Mouse (Mus musculus) midbrain, embryonic 11.5 days (tissue): ENCODE data around the gene Mef2c. TPM values are rescaled to one million over a fixed set of nuclear protein-coding genes. Genes with fewer than 3 reads are reported as not detected.

Experiments used
- ATAC-seq: fragments of 200-750 bp; cut with Nextera tagmentation; 2 replicates; pipeline ENCODE4 v1.8.0; 2017; ENCODE audit warnings: moderate TSS enrichment, moderate library complexity; ENCODE audit not compliant: low FRiP score
- DNase-seq: peaks from one replicate; pipeline ENCODE4 v3.0.0; 2015; ENCODE audit warnings: low spot score; ENCODE audit errors: missing footprints
- H3K27ac ChIP-seq: fragments of 300-500 bp; sonication (generic); 2 replicates; pipeline ENCODE4 v1.5.1; 2014; ENCODE audit warnings: low read depth, low read length
- H3K27me3 ChIP-seq: fragments of 300-500 bp; sonication (generic); 2 replicates; pipeline ENCODE4 v1.6.1; 2014; ENCODE audit warnings: mild to moderate bottlenecking, low read length, moderate library complexity, mixed read lengths; ENCODE audit not compliant: control insufficient read depth, insufficient read depth
- H3K36me3 ChIP-seq: fragments of 300-500 bp; sonication (generic); 2 replicates; pipeline ENCODE4 v1.6.1; 2014; ENCODE audit warnings: mild to moderate bottlenecking, low read length, moderate library complexity, mixed read lengths; ENCODE audit not compliant: control insufficient read depth, insufficient read depth
- H3K4me1 ChIP-seq: fragments of 300-500 bp; sonication (generic); 2 replicates; pipeline ENCODE4 v1.6.1; 2014; ENCODE audit warnings: low read length; ENCODE audit not compliant: control insufficient read depth, insufficient read depth
- H3K4me2 ChIP-seq: fragments of 300-500 bp; sonication (generic); 2 replicates; pipeline ENCODE4 v1.6.1; 2014; ENCODE audit warnings: mild to moderate bottlenecking, moderate library complexity
- H3K4me3 ChIP-seq: fragments of 300-500 bp; sonication (generic); 2 replicates; pipeline ENCODE4 v1.5.1; 2014; ENCODE audit warnings: low read depth, low read length
- H3K9ac ChIP-seq: fragments of 300-500 bp; sonication (generic); 2 replicates; pipeline ENCODE4 v1.6.1; 2014; ENCODE audit warnings: low read length
- H3K9me3 ChIP-seq: fragments of 300-500 bp; sonication (generic); 2 replicates; pipeline ENCODE4 v1.6.1; 2016; ENCODE audit warnings: low read length; ENCODE audit not compliant: control insufficient read depth
- WGBS: fragments of 180-500 bp; shearing (Covaris S2); extraction: QIAGEN DNeasy Blood & Tissue Kit; methylation state at CpG from one replicate; pipeline ENCODE4 v1.1.7; 2014; 5-methylcytosine and 5-hydroxymethylcytosine counted together
- polyA plus RNA-seq: library from polyadenylated mRNA; unstranded; fragments of >200 nt; fragmentation: Nextera tagmentation; extraction: Ambion mirVana; gene quantifications from 2 replicates; pipeline ENCODE4 v1.2.1, GENCODE M21; 2014

Mef2c gene
- polyA plus RNA-seq, 1 experiment from 2014 or later, result 11.7 TPM

DNA sequence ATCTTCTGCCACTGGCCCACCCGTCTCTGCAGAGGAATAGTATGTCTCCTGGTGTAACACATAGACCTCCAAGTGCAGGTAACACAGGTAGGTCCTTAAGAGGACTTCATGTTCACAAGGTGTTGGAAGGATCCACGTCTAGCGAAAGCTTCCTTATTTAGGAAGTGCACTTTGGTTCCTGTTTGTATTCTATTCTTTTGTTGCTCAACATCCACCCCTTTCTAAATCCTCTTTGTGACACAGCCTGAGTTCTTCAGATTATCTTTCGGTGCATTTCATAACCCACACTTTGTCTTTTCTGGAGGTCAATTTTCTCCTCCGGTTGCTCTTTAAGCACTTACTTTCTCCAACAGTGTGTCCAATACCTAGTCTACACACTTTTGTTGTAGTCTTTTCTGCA is 129.3 kb downstream of the Mef2c start:
- Histone ChIP-seq H3K27me3 (no peaks in the 10 kb centered on the region), H3K4me1 (no peaks in the 10 kb centered on the region), H3K36me3 (no peaks in the 10 kb centered on the region), H3K4me3 (no peak overlapping the region), H3K27ac (no peak overlapping the region), H3K4me2 (no peak overlapping the region), H3K9ac (no peak overlapping the region), H3K9me3 (no peaks in the 10 kb centered on the region)
- no peak for DNase-seq
- no peak for ATAC-seq
- 90% methylated on average over 5 of the region's 5 CpGs for WGBS

DNA sequence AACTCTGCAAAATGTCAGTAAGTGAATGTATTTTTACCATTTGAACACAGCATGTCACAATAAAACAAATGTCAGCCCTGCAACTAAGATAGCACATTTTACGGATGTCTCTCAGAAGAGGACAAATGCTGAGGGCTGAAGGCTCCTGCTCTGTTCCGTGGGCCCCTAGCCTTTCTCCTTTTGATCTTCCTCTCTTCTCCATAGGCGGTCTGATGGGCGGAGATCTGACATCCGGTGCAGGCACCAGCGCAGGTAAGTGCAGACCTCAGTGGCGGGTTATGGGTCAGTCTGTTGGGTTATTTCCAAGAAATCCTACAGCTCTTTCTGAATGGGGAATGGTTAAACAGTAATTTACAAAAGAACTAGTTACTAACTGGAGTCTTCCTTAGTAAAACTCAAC is 131.4 kb downstream of the Mef2c start:
- H3K4me2 ChIP-seq, result no peak overlapping the region

DNA sequence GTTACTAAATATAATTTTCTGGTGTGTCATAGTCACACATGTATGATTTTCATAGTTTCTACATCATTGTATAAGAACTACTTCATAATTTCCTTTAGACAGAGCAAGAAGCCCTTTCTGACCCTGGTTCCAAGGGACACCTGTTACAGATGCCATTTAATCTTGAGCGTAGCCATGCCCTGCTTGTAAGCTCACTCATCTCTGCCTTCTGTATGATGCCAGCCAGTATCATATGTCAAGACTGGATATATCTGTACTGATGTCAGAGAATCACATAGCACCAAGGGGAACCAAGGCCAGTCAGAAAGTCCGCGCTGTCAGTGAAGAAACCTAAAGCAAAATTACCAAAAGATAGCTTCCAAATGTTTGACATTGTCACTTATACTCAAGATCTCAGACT is 133.8 kb downstream of the Mef2c start:
- H3K4me1 ChIP-seq, result no peaks in the 10 kb centered on the region
- DNase-seq (no peak), ATAC-seq (no peak)
- H3K4me3 ChIP-seq, result no peak overlapping the region
- no peaks in the 10 kb centered on the region for H3K27me3 ChIP-seq
- H3K36me3 ChIP-seq, result no peaks in the 10 kb centered on the region
- H3K27ac ChIP-seq, result no peak overlapping the region
- no peak overlapping the region for H3K9ac ChIP-seq
- no peak overlapping the region for H3K4me2 ChIP-seq
- H3K9me3 ChIP-seq, result no peaks in the 10 kb centered on the region
- WGBS, result 96% methylated on average over 3 of the region's 3 CpGs

More for the DNA sequence above, 131.4 kb downstream of the Mef2c start:
- Histone ChIP-seq H3K27ac (no peak overlapping the region), H3K36me3 (no peaks in the 10 kb centered on the region), H3K9me3 (no peaks in the 10 kb centered on the region), H3K4me3 (no peak overlapping the region), H3K4me1 (no peaks in the 10 kb centered on the region), H3K9ac (no peak overlapping the region), H3K27me3 (no peaks in the 10 kb centered on the region)
- WGBS, result 56% methylated on average over 7 of the region's 7 CpGs
- ATAC-seq, result no peak
- DNase-seq, result no peak

DNA sequence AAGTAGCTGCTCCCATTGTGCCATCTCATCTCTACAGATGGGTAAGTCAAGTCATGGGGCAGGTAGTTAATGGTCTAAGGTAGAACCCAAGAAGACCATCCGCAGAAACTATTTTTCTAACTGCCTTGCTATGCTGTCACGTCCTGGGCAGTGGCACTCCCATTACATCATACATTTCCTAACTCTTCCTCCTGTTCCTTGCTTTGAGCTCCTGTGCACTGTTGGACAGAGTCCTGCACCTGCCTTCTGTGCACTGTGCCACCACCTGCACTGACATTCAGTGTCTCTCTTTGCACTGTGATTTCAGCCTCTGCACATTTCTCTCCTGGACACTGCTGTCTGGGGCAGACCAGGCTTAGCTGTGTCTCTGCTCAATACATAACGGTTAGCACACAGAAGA is 134.9 kb downstream of the Mef2c start:
- H3K9me3 ChIP-seq, result no peaks in the 10 kb centered on the region
- ATAC-seq (no peak), DNase-seq (no peak)
- no peak overlapping the region for H3K27ac ChIP-seq
- H3K36me3 ChIP-seq, result no peaks in the 10 kb centered on the region
- H3K4me3 ChIP-seq, result no peak overlapping the region
- H3K27me3 ChIP-seq, result no peaks in the 10 kb centered on the region
- no peak overlapping the region for H3K9ac ChIP-seq
- 87% methylated on average over 3 of the region's 3 CpGs for WGBS
- H3K4me2 ChIP-seq, result no peak overlapping the region
- no peaks in the 10 kb centered on the region for H3K4me1 ChIP-seq

DNA sequence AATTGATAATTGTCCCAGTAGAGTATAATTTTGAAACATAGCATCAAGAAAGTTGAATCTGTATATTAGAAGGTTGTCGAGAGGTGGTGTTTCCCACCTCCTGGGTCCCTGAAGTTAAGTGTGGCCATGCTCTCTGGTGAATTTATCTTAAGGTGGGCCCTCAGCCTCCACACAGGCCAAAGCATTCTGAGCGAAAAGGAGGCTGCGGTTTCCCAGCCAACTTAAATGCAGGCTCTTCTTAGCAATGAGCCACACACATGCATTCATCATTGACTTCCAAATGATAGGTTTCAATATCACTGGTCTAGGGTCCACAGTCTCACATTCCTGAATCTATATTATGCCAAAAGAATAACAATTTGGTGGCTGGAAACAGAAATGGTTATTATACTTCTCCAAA is 145.2 kb downstream of the Mef2c start:
- no peak overlapping the region for H3K27ac ChIP-seq
- no peak overlapping the region for H3K9ac ChIP-seq
- no peak overlapping the region for H3K4me3 ChIP-seq
- no peaks in the 10 kb centered on the region for H3K4me1 ChIP-seq
- H3K9me3 ChIP-seq, result no peaks in the 10 kb centered on the region
- H3K27me3 ChIP-seq, result no peaks in the 10 kb centered on the region
- no peaks in the 10 kb centered on the region for H3K36me3 ChIP-seq
- ATAC-seq, result no peak
- WGBS, result 94% methylated on average over 3 of the region's 3 CpGs
- H3K4me2 ChIP-seq, result no peak overlapping the region
- DNase-seq, result no peak

DNA sequence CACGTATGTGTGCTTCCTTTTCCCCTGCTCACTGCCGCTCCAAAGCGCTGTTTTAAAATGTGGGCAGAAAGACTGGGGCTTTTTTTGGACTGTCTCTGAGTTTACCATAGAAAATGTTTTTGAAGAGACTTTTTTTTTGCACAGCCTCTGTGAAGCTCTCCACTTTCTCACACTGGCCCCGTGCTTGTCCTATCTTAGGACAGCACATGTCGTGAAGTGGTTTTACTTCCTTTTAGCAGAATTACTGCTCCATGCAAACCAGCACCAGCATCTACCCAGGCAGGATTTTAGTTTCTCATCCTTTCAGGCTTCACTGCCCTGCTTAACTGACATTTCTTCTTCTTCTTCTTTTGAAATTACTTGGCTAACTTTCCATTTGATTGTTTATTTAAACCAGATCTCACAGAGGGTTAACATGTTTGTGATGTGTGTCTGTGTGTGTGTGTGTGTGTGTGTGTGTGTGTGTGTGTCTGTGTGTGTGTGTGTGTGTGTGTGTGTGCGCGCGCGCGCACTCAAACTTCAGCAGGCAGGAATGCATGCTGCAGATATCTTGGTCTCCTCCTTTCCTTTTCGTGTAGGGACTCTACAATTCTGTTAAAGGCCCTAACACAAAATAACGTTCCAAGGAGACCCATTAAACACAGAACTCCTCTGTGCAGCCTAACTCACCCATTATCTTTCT is 146.1 kb downstream of the Mef2c start:
- Histone ChIP-seq H3K27ac (no peak overlapping the region), H3K36me3 (no peaks in the 10 kb centered on the region), H3K27me3 (no peaks in the 10 kb centered on the region), H3K4me3 (no peak overlapping the region), H3K4me2 (no peak overlapping the region), H3K9me3 (no peaks in the 10 kb centered on the region), H3K4me1 (no peaks in the 10 kb centered on the region), H3K9ac (no peak overlapping the region)
- ATAC-seq (no peak), DNase-seq (no peak)
- WGBS, result 91% methylated on average over 12 of the region's 12 CpGs

DNA sequence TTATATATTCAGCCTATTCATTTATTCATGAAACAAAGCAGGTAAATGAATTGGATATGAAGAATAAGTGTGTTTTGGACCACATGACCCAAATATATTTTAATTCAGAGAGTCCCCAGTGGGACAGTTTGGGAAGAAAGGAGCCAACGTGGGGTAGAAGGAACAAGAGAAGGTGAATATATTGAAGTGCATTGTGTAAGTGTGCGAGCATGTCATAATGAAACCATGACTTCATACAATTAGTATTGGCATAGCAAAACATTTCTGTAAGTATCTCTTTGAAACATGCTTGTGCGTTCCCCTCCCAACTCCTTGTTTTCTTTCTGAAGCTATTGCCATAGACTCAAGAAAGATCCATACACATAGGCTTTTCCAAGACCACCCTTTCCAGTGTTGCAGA is 147.0 kb downstream of the Mef2c start:
- Histone ChIP-seq H3K27me3 (no peaks in the 10 kb centered on the region), H3K4me3 (no peak overlapping the region), H3K36me3 (no peaks in the 10 kb centered on the region), H3K27ac (no peak overlapping the region), H3K4me1 (no peaks in the 10 kb centered on the region), H3K9ac (no peak overlapping the region), H3K9me3 (no peaks in the 10 kb centered on the region), H3K4me2 (no peak overlapping the region)
- 85% methylated on average over 3 of the region's 3 CpGs for WGBS
- ATAC-seq (no peak), DNase-seq (no peak)

DNA sequence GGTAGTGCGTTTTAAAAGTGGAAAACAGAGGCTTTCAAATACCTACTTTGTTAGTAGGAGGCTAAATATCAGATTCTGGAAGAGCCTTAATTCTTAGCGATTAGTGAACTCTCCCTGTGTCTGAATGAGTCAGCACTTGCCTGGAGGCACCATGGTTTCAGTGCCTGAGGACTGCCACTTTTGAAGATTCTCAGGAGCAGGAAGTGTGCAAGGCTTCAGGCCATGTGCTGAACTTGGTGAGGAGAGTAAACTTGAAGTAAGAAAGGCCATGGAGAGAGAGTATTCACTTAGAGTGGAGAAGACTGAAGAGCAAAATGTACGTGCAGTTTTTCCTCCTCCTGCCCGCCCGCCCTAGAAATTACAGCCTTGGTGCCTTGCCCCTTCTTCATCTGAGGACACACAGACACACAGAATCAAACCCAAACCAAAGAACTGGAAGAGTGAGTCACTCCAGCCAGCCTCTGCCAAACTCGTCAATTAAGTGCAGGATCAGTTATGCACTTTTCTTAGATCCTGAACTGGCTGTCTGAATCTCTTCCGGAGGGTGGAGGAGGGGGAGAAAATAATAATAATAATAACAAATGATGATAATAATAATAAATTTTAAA is 148.2 kb downstream of the Mef2c start:
- 85% methylated on average over 7 of the region's 7 CpGs for WGBS
- H3K9me3 ChIP-seq, result no peaks in the 10 kb centered on the region
- H3K36me3 ChIP-seq, result no peaks in the 10 kb centered on the region
- DNase-seq, result no peak
- no peak overlapping the region for H3K4me2 ChIP-seq
- no peak overlapping the region for H3K27ac ChIP-seq
- no peaks in the 10 kb centered on the region for H3K4me1 ChIP-seq
- H3K4me3 ChIP-seq, result no peak overlapping the region
- no peak overlapping the region for H3K9ac ChIP-seq
- no peaks in the 10 kb centered on the region for H3K27me3 ChIP-seq
- ATAC-seq, result no peak

DNA sequence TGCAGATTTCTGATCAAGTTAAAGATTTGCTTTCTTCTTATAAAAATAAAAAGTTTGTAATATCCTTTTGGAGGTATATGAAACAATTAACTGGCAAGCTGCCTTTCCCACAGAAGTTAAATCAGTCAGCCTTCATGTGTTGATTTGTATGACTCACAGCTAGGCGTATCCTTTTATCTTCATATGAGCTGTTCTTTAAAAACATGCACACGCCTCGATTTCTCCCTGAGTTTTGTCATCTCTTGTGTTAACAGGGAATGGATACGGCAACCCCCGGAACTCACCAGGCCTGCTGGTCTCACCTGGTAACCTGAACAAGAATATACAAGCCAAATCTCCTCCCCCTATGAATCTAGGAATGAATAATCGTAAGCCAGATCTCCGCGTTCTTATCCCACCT is 148.7 kb downstream of the Mef2c start:
- Histone ChIP-seq H3K27me3 (no peaks in the 10 kb centered on the region), H3K4me2 (no peak overlapping the region), H3K9ac (no peak overlapping the region), H3K4me1 (no peaks in the 10 kb centered on the region), H3K27ac (no peak overlapping the region), H3K36me3 (no peaks in the 10 kb centered on the region), H3K4me3 (no peak overlapping the region), H3K9me3 (no peaks in the 10 kb centered on the region)
- ATAC-seq, result no peak
- WGBS, result 94% methylated on average over 8 of the region's 8 CpGs
- DNase-seq, result no peak
